1 mouse cellular context compared by ENCODE assay signal in the genomic region with DNA sequence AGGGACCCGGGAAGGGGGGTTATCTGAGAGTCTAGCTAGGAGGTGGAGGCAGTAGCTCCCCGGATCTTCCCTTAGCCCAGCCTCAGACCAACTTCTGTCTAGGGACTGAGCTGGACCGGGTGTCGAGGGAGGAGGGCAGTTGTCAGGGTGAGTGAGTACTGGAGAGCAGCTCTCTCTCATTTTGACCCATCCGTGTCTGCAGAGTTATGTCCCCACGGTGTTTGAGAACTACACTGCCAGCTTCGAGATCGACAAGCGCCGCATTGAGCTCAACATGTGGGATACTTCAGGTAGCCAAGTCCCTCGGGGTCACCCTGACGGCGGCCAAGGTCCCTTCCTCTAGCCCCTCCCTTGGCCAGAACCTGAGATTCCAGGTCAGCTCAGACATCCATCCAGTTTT.
TF ChIP-seq lines count a peak whose summit lies in the region.

No protein-coding gene starts in this region.

TF ChIP-seq in MEL, 35 proteins besides CTCF, POLR2A, EP300 and RAD21:
- TF ChIP-seq USF1 (IDR thresholded peaks at IDR 0.05; ENCODE audit: low read depth, low read length): no peak
- TF ChIP-seq KAT2A (conservative IDR thresholded peaks at IDR 0.05; ENCODE audit: low read depth, low read length): no peak
- TF ChIP-seq MAFK (IDR thresholded peaks at IDR 0.05; ENCODE audit: borderline replicate concordance, low read depth, low read length): no peak
- no peak for TF ChIP-seq UBTF (IDR thresholded peaks at IDR 0.05; ENCODE audit: borderline replicate concordance, insufficient read depth, low read depth, low read length)
- TF ChIP-seq BHLHE40 (IDR thresholded peaks at IDR 0.05; ENCODE audit: borderline replicate concordance, low read depth, low read length): no peak
